Mouse (Mus musculus) MEL (cell line): Measurements from ENCODE around the gene Rab4b. TPM values are rescaled to one million over a fixed set of nuclear protein-coding genes. Genes with fewer than 3 reads are reported as not detected.
A peak's percentile ranks its signal among the peaks of the same experiment; 100 is the strongest.

Experiments
- DNase-seq: peaks from one replicate; pipeline ENCODE4 v3.0.0; 2011; ENCODE audit warnings: low read depth, low spot score
- H3K27ac ChIP-seq: 2 replicates; pipeline ENCODE4 v1.5.1; 2012; ENCODE audit warnings: low read depth, mild to moderate bottlenecking, control low read depth, low read length, moderate library complexity; ENCODE audit not compliant: control insufficient read depth
- H3K27me3 ChIP-seq, 2 experiments: fragments of 150-350 bp in 1 of 2; sonication (generic) in 1 of 2; 2 replicates each; pipeline ENCODE4 v1.6.1; 2012; ENCODE audit warnings: low read length in 2 of 2, mild to moderate bottlenecking in 2 of 2, improper control_type of control experiment in 1 of 2, moderate library complexity in 1 of 2; ENCODE audit not compliant: insufficient read depth in 2 of 2, control insufficient read depth in 1 of 2
- H3K36me3 ChIP-seq, 2 experiments: 2 replicates each; pipeline ENCODE4 v1.6.1; 2012 to 2014; ENCODE audit warnings: low read length in 2 of 2, improper control_type of control experiment in 1 of 2, inconsistent platforms in 1 of 2, mild to moderate bottlenecking in 1 of 2; ENCODE audit not compliant: insufficient read depth in 2 of 2, control insufficient read depth in 1 of 2
- H3K4me1 ChIP-seq, 2 experiments: fragments of 150-350 bp in 1 of 2; sonication (generic) in 1 of 2; 2 replicates each; pipeline ENCODE4 v1.6.1; 2012; ENCODE audit warnings: low read length in 2 of 2, improper control_type of control experiment in 1 of 2, mild to moderate bottlenecking in 1 of 2; ENCODE audit not compliant: insufficient read depth in 2 of 2, control insufficient read depth in 1 of 2
- H3K4me3 ChIP-seq, 2 experiments: fragments of 150-350 bp in 1 of 2; sonication (generic) in 1 of 2; 2 replicates each; pipeline ENCODE4 v1.5.1; 2012; ENCODE audit warnings: low read depth in 2 of 2, low read length in 2 of 2, mild to moderate bottlenecking in 2 of 2, moderate library complexity in 2 of 2, control low read depth in 1 of 2, improper control_type of control experiment in 1 of 2; ENCODE audit not compliant: control insufficient read depth in 1 of 2, insufficient read depth in 1 of 2
- H3K79me2 ChIP-seq: 2 replicates; pipeline ENCODE4 v1.6.1; 2012; ENCODE audit warnings: mild to moderate bottlenecking, low read length, moderate library complexity; ENCODE audit not compliant: control insufficient read depth, poor library complexity, insufficient read depth
- H3K9ac ChIP-seq: 2 replicates; pipeline ENCODE4 v1.6.1; 2012; ENCODE audit warnings: low read depth, mild to moderate bottlenecking, control low read depth, low read length, moderate library complexity; ENCODE audit not compliant: control insufficient read depth, poor library complexity, severe bottlenecking
- H3K9me3 ChIP-seq: fragments of 150-350 bp; sonication (generic); replicated peaks from 2 replicates; pipeline ENCODE4 v1.6.1; 2012; ENCODE audit warnings: mild to moderate bottlenecking, low read length, improper control_type of control experiment, moderate library complexity; ENCODE audit not compliant: insufficient read depth
- BHLHE40 ChIP-seq: IDR thresholded peaks from 2 replicates; pipeline ENCODE4 v1.6.1; 2012; ENCODE audit warnings: low read depth, mild to moderate bottlenecking, inconsistent platforms, low read length, improper control_type of control experiment, borderline replicate concordance
- CHD1 ChIP-seq: IDR thresholded peaks from 2 replicates; pipeline ENCODE4 v1.6.1; 2012; ENCODE audit warnings: low read depth, mild to moderate bottlenecking, inconsistent platforms, low read length, improper control_type of control experiment
- CHD2 ChIP-seq: IDR thresholded peaks from 2 replicates; pipeline ENCODE4 v1.6.1; 2011; ENCODE audit warnings: low read length, improper control_type of control experiment
- CTCF ChIP-seq, 3 experiments: IDR thresholded peaks in 2 of 3; conservative IDR thresholded peaks in 1 of 3; 2 replicates each; pipeline ENCODE4 v1.5.1; 2011 to 2012; ENCODE audit warnings: low read length in 3 of 3, low read depth in 2 of 3, mild to moderate bottlenecking in 2 of 3, improper control_type of control experiment in 1 of 3, inconsistent platforms in 1 of 3, mixed read lengths in 1 of 3, moderate library complexity in 1 of 3; ENCODE audit not compliant: control insufficient read depth in 1 of 3, insufficient read depth in 1 of 3, poor library complexity in 1 of 3, severe bottlenecking in 1 of 3
- E2F4 ChIP-seq: IDR thresholded peaks from 2 replicates; pipeline ENCODE4 v1.6.1; 2011; ENCODE audit warnings: low read depth, low read length, improper control_type of control experiment, borderline replicate concordance
- ELF1 ChIP-seq: IDR thresholded peaks from 2 replicates; pipeline ENCODE4 v1.6.1; 2014; ENCODE audit warnings: low read depth, mild to moderate bottlenecking, inconsistent platforms, low read length, improper control_type of control experiment, moderate library complexity
- EP300 ChIP-seq, 2 experiments: IDR thresholded peaks; 2 replicates each; pipeline ENCODE4 v1.6.1; 2011; ENCODE audit warnings: improper control_type of control experiment in 2 of 2, low read length in 2 of 2, low read depth in 1 of 2, mild to moderate bottlenecking in 1 of 2
- GABPA ChIP-seq: IDR thresholded peaks from 2 replicates; pipeline ENCODE4 v1.6.1; 2012; ENCODE audit warnings: low read depth, mild to moderate bottlenecking, inconsistent platforms, low read length, improper control_type of control experiment, moderate library complexity
- GATA1 ChIP-seq: IDR thresholded peaks from 2 replicates; pipeline ENCODE4 v1.6.1; 2011; ENCODE audit warnings: low read depth, low read length, improper control_type of control experiment
- KAT2A ChIP-seq: conservative IDR thresholded peaks from 2 replicates; pipeline ENCODE4 v1.6.1; 2012; ENCODE audit warnings: low read depth, low read length, improper control_type of control experiment, inconsistent platforms
- MAFK ChIP-seq: IDR thresholded peaks from 2 replicates; pipeline ENCODE4 v1.6.1; 2011; ENCODE audit warnings: low read depth, mild to moderate bottlenecking, low read length, improper control_type of control experiment, borderline replicate concordance
- MYB ChIP-seq: IDR thresholded peaks from 2 replicates; pipeline ENCODE4 v1.6.1; 2011; ENCODE audit warnings: mild to moderate bottlenecking, low read depth, low read length, improper control_type of control experiment
- MYC ChIP-seq: IDR thresholded peaks from 2 replicates; pipeline ENCODE4 v1.6.1; 2011; ENCODE audit warnings: low read depth, mild to moderate bottlenecking, low read length, improper control_type of control experiment, moderate library complexity
- POLR2A ChIP-seq, 2 experiments: IDR thresholded peaks; 2 replicates each; pipeline ENCODE4 v1.6.1; 2011 to 2012; ENCODE audit warnings: low read length in 2 of 2, mild to moderate bottlenecking in 2 of 2, control low read depth in 1 of 2, improper control_type of control experiment in 1 of 2, low read depth in 1 of 2, moderate library complexity in 1 of 2; ENCODE audit not compliant: control insufficient read depth in 1 of 2, insufficient read depth in 1 of 2, poor library complexity in 1 of 2
- POLR2AphosphoS5 ChIP-seq: IDR thresholded peaks from 2 replicates; pipeline ENCODE4 v1.6.1; 2012; ENCODE audit warnings: low read depth, borderline replicate concordance, mild to moderate bottlenecking, inconsistent platforms, low read length, moderate library complexity, mixed read lengths
- RAD21 ChIP-seq: IDR thresholded peaks from 2 replicates; pipeline ENCODE4 v1.6.1; 2011; ENCODE audit warnings: mild to moderate bottlenecking, low read depth, low read length, improper control_type of control experiment
- TAL1 ChIP-seq: IDR thresholded peaks from 2 replicates; pipeline ENCODE4 v1.6.1; 2012; ENCODE audit warnings: mild to moderate bottlenecking, inconsistent platforms, low read length, moderate library complexity, mixed read lengths
- TBP ChIP-seq: IDR thresholded peaks from 2 replicates; pipeline ENCODE4 v1.8.0; 2011; ENCODE audit warnings: low read depth, low read length, improper control_type of control experiment
- TCF12 ChIP-seq: IDR thresholded peaks from 2 replicates; pipeline ENCODE4 v1.6.1; 2014; ENCODE audit warnings: low read depth, mild to moderate bottlenecking, inconsistent platforms, low read length, improper control_type of control experiment, moderate library complexity
- ZKSCAN1 ChIP-seq: IDR thresholded peaks from 2 replicates; pipeline ENCODE4 v1.6.1; 2012; ENCODE audit warnings: low read depth, mild to moderate bottlenecking, inconsistent platforms, low read length, improper control_type of control experiment, moderate library complexity
- polyA plus RNA-seq, 2 experiments: library from polyadenylated mRNA; stranded (reverse) in 1 of 2; unstranded in 1 of 2; fragments of >175 nt in 1 of 2; fragments of >200 nt in 1 of 2; gene quantifications; 2 replicates each; pipeline versions ENCODE4 v1.2.1 to v1.2.4; 2012; ENCODE audit warnings: low replicate concordance in 2 of 2, low read depth in 1 of 2; ENCODE audit not compliant: insufficient read length in 2 of 2, insufficient read depth in 1 of 2, missing spikeins in 1 of 2
- total RNA-seq: library from RNA; depleted of rRNA; stranded (reverse); fragments of 300-350 nt; gene quantifications from 2 replicates; pipeline ENCODE4 v1.2.3, GENCODE M21; 2012

Gene Rab4b
- total and polyA plus RNA-seq, 3 experiments = 6.7 to 32.6 TPM; not detected in 1

DNA sequence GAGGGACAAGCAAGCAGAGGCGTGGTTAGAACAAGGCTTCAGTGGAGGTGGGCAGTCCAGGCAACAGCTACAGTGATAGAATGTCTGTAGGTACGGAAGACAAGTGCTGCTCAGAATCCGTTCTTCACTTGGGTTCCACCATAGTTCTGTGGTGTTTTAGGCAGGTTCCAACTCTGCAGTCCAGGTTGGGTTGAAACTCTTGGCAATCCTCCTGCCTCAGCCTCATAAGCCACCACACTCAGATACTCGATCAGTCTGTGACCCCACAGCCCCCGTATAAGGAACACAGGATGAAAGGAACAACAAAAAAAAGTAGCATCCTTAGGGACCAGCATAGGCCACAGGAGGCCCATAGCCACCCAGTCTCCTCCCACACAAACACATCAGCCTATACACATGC, 13.7 kb upstream of the Rab4b start:
- no peaks in the 10 kb centered on the region for H3K9me3 ChIP-seq
- H3K79me2 ChIP-seq = peaks cover 29% of the 10 kb centered on the region
- H3K9ac ChIP-seq = no peak overlapping the region
- H3K36me3 ChIP-seq = peaks cover 16 to 26% of the 10 kb centered on the region in 2 experiments
- no peak overlapping the region for H3K4me3 ChIP-seq
- TF ChIP-seq POLR2AphosphoS5 (no peak), CHD1 (no peak), TBP (no peak), GABPA (no peak), MYB (no peak), CHD2 (no peak), E2F4 (no peak), MYC (no peak), ZKSCAN1 (no peak), POLR2A (IDR thresholded peaks at IDR 0.05; ENCODE audit: control insufficient read depth in 1 of 2, insufficient read depth in 1 of 2, low read depth in 1 of 2, low read length in 2 of 2, poor library complexity in 1 of 2) (no peak), GATA1 (no peak), MAFK (no peak)
- no peak overlapping the region for H3K27ac ChIP-seq
- H3K27me3 ChIP-seq = no peaks in the 10 kb centered on the region
- DNase-seq = no peak
- peaks cover 6 to 11% of the 10 kb centered on the region in 2 experiments; a peak in 3 of 4 replicates for H3K4me1 ChIP-seq

DNA sequence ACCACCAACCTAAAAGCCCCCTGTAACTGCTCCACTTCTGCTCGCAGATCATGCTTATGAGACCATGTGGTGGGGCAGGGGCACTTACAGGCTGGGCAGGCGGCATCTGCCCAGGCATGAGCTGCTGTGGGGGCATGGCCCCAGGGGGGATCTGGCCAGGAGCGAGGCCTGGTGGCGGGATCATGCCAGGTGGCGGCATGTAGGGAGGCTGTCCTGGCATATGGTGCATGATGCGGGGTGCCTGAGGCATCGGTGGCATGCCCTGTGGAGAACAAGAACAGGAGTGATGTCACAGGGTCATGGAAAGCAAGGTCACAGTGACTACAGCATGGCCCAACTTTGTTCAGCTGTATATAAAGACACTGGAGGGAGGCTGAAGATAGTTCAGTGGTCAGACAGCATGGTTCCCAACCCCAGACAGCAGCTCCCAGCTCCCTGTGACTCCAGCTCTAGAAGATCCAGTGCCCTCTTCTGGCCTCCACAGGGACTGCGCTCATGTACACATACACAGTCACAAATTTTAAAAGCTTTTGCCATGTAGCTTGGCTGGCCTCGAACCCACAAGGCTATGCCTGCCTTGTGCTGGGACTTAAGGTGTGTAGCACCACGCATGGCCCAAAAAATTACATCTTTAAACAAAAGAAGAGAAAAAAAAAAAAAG, 10.7 kb upstream of the Rab4b start:
- peak; percentile 49 for DNase-seq
- Histone ChIP-seq H3K79me2 (peaks cover 15% of the 10 kb centered on the region), H3K27ac (no peak overlapping the region), H3K36me3 (peaks cover 6 to 19% of the 10 kb centered on the region in 2 experiments), H3K27me3 (no peaks in the 10 kb centered on the region), H3K9ac (no peak overlapping the region), H3K4me1 (peaks cover 0 to 1% of the 10 kb centered on the region in 2 experiments; a peak in 2 of 4 replicates), H3K9me3 (no peaks in the 10 kb centered on the region), H3K4me3 (no peak overlapping the region)
- no peak for TF ChIP-seq MAFK
- TF ChIP-seq CTCF (IDR thresholded peaks at IDR 0.05 in 2 of 3, conservative IDR thresholded peaks at IDR 0.05 in 1 of 3; ENCODE audit: control insufficient read depth in 1 of 3, insufficient read depth in 1 of 3, low read depth in 2 of 3, low read length in 3 of 3, poor library complexity in 1 of 3, severe bottlenecking in 1 of 3) = peak; percentile 28 to 50 (median 44); a peak in 5 of 6 replicates
- TF ChIP-seq E2F4 = no peak

GRCm38 (mm10) chr7:27185986-27186385, 7.3 kb upstream of the Rab4b start:
- Histone ChIP-seq H3K9me3 (no peaks in the 10 kb centered on the region), H3K27me3 (no peaks in the 10 kb centered on the region), H3K4me1 (no peaks in the 10 kb centered on the region), H3K79me2 (no peaks in the 10 kb centered on the region), H3K36me3 (peaks cover 0 to 10% of the 10 kb centered on the region in 2 experiments; a peak in 2 of 4 replicates), H3K9ac (no peak overlapping the region)
- no peak for DNase-seq
- TF ChIP-seq TAL1 = no peak
- TF ChIP-seq MYC = no peak
- no peak for TF ChIP-seq CHD1
- TF ChIP-seq TCF12 = no peak
- no peak for TF ChIP-seq KAT2A
- no peak for TF ChIP-seq BHLHE40
- no peak for TF ChIP-seq EP300 (IDR thresholded peaks at IDR 0.05; ENCODE audit: low read depth in 1 of 2, low read length in 2 of 2)
- TF ChIP-seq CTCF (IDR thresholded peaks at IDR 0.05 in 2 of 3, conservative IDR thresholded peaks at IDR 0.05 in 1 of 3; ENCODE audit: control insufficient read depth in 1 of 3, insufficient read depth in 1 of 3, low read depth in 2 of 3, low read length in 3 of 3, poor library complexity in 1 of 3, severe bottlenecking in 1 of 3) = no peak
- no peak for TF ChIP-seq RAD21
- no peak for TF ChIP-seq ELF1
- no peak for TF ChIP-seq MYB
- TF ChIP-seq, all 39 proteins: peak for 0
- Histone ChIP-seq H3K4me3 (no peak overlapping the region), H3K27ac (no peak overlapping the region)
